Mouse (Mus musculus): ENCODE data around the gene Pitx2. TPM values are rescaled to one million over a fixed set of nuclear protein-coding genes. Genes with fewer than 3 reads are reported as not detected.

Pitx2 gene
- polyA plus RNA-seq, 1 experiment from 2014 or later, result 41.3 TPM

GRCm38 (mm10) chr3:129202871-129203740, 3.4 kb downstream of the Pitx2 start:
- Histone ChIP-seq H3K4me3 (peak overlapping the region; percentile 51), H3K9ac (no peak overlapping the region), H3K27me3 (replicated peaks) (peaks cover 84% of the 10 kb centered on the region), H3K9me3 (replicated peaks) (no peaks in the 10 kb centered on the region), H3K4me2 (peak overlapping the region; percentile 84), H3K27ac (ENCODE audit: poor library complexity, severe bottlenecking) (no peak overlapping the region), H3K4me1 (replicated peaks) (peaks cover 31% of the 10 kb centered on the region), H3K36me3 (no peaks in the 10 kb centered on the region)
- WGBS, result under 1% methylated on average over 36 of the region's 36 CpGs
- no peak for ATAC-seq (ENCODE audit: insufficient number of reproducible peaks, low FRiP score)

- Histone ChIP-seq H3K27ac (ENCODE audit: poor library complexity, severe bottlenecking) (no peak overlapping the region), H3K4me3 (peak overlapping the region; percentile 51), H3K27me3 (replicated peaks) (peaks cover 82% of the 10 kb centered on the region), H3K4me2 (peak overlapping the region; percentile 84), H3K4me1 (replicated peaks) (peaks cover 29% of the 10 kb centered on the region), H3K9me3 (replicated peaks) (no peaks in the 10 kb centered on the region), H3K9ac (0 out of 2 replicates have a peak overlapping the region, but pooled peaks have one; percentile 5), H3K36me3 (no peaks in the 10 kb centered on the region)
- under 1% methylated on average over 35 of the region's 35 CpGs for WGBS
- 0 out of 2 replicates have a peak, but pooled peaks have one; percentile 5 for ATAC-seq (ENCODE audit: insufficient number of reproducible peaks, low FRiP score)
Observed at GRCm38 (mm10) chr3:129203761-129204440, 4.2 kb downstream of the Pitx2 start.

DNA sequence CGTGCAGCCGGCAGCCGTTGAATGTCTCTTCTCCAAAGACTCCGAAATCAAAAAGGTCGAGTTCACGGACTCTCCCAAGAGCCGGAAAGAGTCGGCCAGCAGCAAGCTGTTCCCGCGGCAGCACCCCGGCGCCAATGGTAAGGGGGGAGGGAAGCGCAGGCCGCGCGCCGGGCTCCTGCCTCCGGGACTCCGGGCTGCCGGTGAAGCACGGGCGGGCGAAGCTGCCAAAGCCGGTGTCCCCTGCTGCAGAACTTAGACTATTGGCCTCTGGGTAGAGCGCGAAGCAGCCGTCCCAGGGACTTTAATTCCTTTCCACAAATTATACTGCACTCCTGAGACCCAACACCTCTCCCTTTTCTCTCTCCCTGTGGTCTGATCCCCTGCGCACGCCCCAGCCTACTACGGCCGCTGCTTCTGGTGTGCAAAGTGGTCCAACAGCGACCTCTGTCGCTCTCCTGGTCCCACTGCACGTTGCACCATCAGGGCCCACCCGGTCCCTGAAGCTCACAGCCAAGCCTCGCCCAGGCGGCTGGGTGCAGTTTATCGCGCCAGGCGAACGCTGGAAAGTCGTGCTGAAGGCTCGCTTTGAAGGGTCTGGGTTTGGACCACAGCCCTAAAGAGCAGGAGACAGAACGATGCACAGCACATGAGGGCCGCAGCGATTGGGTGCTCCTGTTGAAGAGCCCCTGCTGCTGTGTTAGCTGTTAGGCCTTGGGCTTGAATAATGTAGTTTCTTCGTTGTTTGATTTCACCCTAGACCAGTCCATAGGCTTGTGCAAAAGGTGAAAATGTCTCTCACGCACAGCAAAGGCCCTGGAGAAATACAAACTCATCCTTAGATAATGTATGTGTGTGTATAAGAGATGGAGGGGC, 5.0 kb downstream of the Pitx2 start:
- under 1% methylated on average over 47 of the region's 48 CpGs for WGBS
- Histone ChIP-seq H3K9ac (0 out of 2 replicates have a peak overlapping the region, but pooled peaks have one; percentile 5), H3K36me3 (no peaks in the 10 kb centered on the region), H3K27ac (ENCODE audit: poor library complexity, severe bottlenecking) (no peak overlapping the region), H3K9me3 (replicated peaks) (no peaks in the 10 kb centered on the region), H3K4me2 (peak overlapping the region; percentile 84), H3K27me3 (replicated peaks) (peaks cover 82% of the 10 kb centered on the region), H3K4me3 (peak overlapping the region; percentile 51), H3K4me1 (replicated peaks) (peaks cover 21% of the 10 kb centered on the region)
- peak; percentile 87 for ATAC-seq (ENCODE audit: insufficient number of reproducible peaks, low FRiP score)

- Histone ChIP-seq H3K4me2 (no peak overlapping the region), H3K9ac (no peak overlapping the region), H3K9me3 (replicated peaks) (no peaks in the 10 kb centered on the region), H3K27me3 (replicated peaks) (peaks cover 89% of the 10 kb centered on the region), H3K27ac (ENCODE audit: poor library complexity, severe bottlenecking) (no peak overlapping the region), H3K4me3 (no peak overlapping the region), H3K36me3 (no peaks in the 10 kb centered on the region), H3K4me1 (replicated peaks) (peaks cover 18% of the 10 kb centered on the region)
- WGBS, result 6% methylated on average over 18 of the region's 18 CpGs
- no peak for ATAC-seq (ENCODE audit: insufficient number of reproducible peaks, low FRiP score)
Observed at GRCm38 (mm10) chr3:129205481-129206175, 6.0 kb downstream of the Pitx2 start.

GRCm38 (mm10) chr3:129206776-129207175, 7.1 kb downstream of the Pitx2 start:
- WGBS, result 2% methylated on average over 13 of the region's 13 CpGs
- H3K27ac ChIP-seq (ENCODE audit: poor library complexity, severe bottlenecking), result no peak overlapping the region
- no peak overlapping the region for H3K9ac ChIP-seq
- no peak overlapping the region for H3K4me3 ChIP-seq
- H3K9me3 ChIP-seq (replicated peaks), result no peaks in the 10 kb centered on the region
- no peak for ATAC-seq (ENCODE audit: insufficient number of reproducible peaks, low FRiP score)
- H3K36me3 ChIP-seq, result no peaks in the 10 kb centered on the region
- peaks cover 91% of the 10 kb centered on the region for H3K27me3 ChIP-seq (replicated peaks)
- no peak overlapping the region for H3K4me2 ChIP-seq
- peaks cover 18% of the 10 kb centered on the region for H3K4me1 ChIP-seq (replicated peaks)

GRCm38 (mm10) chr3:129207231-129208030, 7.8 kb downstream of the Pitx2 start:
- H3K36me3 ChIP-seq, result no peaks in the 10 kb centered on the region
- H3K9me3 ChIP-seq (replicated peaks), result no peaks in the 10 kb centered on the region
- peaks cover 18% of the 10 kb centered on the region for H3K4me1 ChIP-seq (replicated peaks)
- H3K27me3 ChIP-seq (replicated peaks), result peaks cover 91% of the 10 kb centered on the region
- no peak overlapping the region for H3K27ac ChIP-seq (ENCODE audit: poor library complexity, severe bottlenecking)
- H3K9ac ChIP-seq, result no peak overlapping the region
- 3% methylated on average over 24 of the region's 24 CpGs for WGBS
- H3K4me2 ChIP-seq, result no peak overlapping the region
- no peak for ATAC-seq (ENCODE audit: insufficient number of reproducible peaks, low FRiP score)
- H3K4me3 ChIP-seq, result no peak overlapping the region

DNA sequence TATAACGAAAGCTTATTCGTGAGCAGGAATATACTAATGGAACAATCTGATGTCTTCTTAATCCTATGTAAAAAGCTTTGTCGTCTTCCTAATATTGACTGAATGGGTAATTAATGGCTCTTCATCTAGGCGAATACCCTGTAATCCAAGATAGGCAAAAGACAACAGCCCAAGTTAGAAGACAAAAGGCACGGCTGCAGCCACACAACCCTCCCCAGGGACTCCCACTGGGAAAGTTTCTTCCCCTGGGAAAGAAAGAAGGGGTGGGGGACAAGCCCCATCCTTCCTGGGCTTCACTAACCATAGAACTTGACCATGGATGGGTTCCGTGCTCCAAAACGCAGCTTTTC, 8.3 kb downstream of the Pitx2 start:
- H3K9ac ChIP-seq, result no peak overlapping the region

GRCm38 (mm10) chr3:129208421-129208820, 8.7 kb downstream of the Pitx2 start:
- Histone ChIP-seq H3K9me3 (replicated peaks) (no peaks in the 10 kb centered on the region), H3K27me3 (replicated peaks) (peaks cover 89% of the 10 kb centered on the region), H3K27ac (ENCODE audit: poor library complexity, severe bottlenecking) (no peak overlapping the region), H3K4me3 (no peak overlapping the region), H3K4me2 (no peak overlapping the region), H3K9ac (no peak overlapping the region), H3K36me3 (no peaks in the 10 kb centered on the region), H3K4me1 (replicated peaks) (peaks cover 10% of the 10 kb centered on the region; the same call in 1 of the 2 replicates)
- no peak for ATAC-seq (ENCODE audit: insufficient number of reproducible peaks, low FRiP score)
- 5% methylated on average over 10 of the region's 10 CpGs for WGBS

More for the DNA sequence above, 8.3 kb downstream of the Pitx2 start:
- peaks cover 89% of the 10 kb centered on the region for H3K27me3 ChIP-seq (replicated peaks)
- ATAC-seq (ENCODE audit: insufficient number of reproducible peaks, low FRiP score), result no peak
- no peaks in the 10 kb centered on the region for H3K36me3 ChIP-seq
- H3K4me2 ChIP-seq, result no peak overlapping the region
- peaks cover 12% of the 10 kb centered on the region for H3K4me1 ChIP-seq (replicated peaks)
- no peak overlapping the region for H3K4me3 ChIP-seq
- 2% methylated on average over 7 of the region's 7 CpGs for WGBS
- H3K9me3 ChIP-seq (replicated peaks), result no peaks in the 10 kb centered on the region
- no peak overlapping the region for H3K27ac ChIP-seq (ENCODE audit: poor library complexity, severe bottlenecking)

GRCm38 (mm10) chr3:129209266-129209665, 9.6 kb downstream of the Pitx2 start:
- Histone ChIP-seq H3K4me3 (no peak overlapping the region), H3K9me3 (replicated peaks) (no peaks in the 10 kb centered on the region), H3K36me3 (no peaks in the 10 kb centered on the region), H3K27ac (ENCODE audit: poor library complexity, severe bottlenecking) (no peak overlapping the region), H3K4me1 (replicated peaks) (peaks cover 4% of the 10 kb centered on the region; the same call in 1 of the 2 replicates), H3K9ac (no peak overlapping the region), H3K4me2 (no peak overlapping the region), H3K27me3 (replicated peaks) (peaks cover 84% of the 10 kb centered on the region)
- 6% methylated on average over 4 of the region's 4 CpGs for WGBS
- ATAC-seq (ENCODE audit: insufficient number of reproducible peaks, low FRiP score), result no peak

DNA sequence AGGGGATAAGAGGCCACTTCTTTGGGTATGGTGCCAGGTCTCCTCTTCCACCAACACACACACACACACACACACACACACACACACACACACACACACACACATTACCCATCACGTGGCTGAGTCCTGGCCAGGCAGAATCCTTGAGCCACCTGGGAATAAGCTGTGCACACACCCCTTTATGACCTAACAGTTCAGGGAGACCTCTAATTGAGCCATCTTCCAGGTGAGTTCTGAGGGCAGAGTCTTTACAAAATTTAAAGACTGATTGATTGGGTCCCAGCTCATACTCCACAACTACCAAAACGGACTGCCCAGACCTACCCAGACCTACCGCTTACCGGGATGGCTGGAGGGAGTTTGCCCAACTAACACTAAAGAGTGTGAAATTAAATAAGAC, 10.1 kb downstream of the Pitx2 start:
- no peak for ATAC-seq (ENCODE audit: insufficient number of reproducible peaks, low FRiP score)

More for the DNA sequence above, 10.1 kb downstream of the Pitx2 start:
- H3K9me3 ChIP-seq (replicated peaks), result no peaks in the 10 kb centered on the region
- whole genome bisulfite sequencing, result 7% methylated on average over 4 of the region's 4 CpGs
- no peak overlapping the region for H3K4me2 ChIP-seq
- peaks cover 6% of the 10 kb centered on the region for H3K4me1 ChIP-seq (replicated peaks)
- peaks cover 83% of the 10 kb centered on the region for H3K27me3 ChIP-seq (replicated peaks)
- H3K9ac ChIP-seq, result no peak overlapping the region
- no peak overlapping the region for H3K4me3 ChIP-seq
- H3K36me3 ChIP-seq, result no peaks in the 10 kb centered on the region
- H3K27ac ChIP-seq (ENCODE audit: poor library complexity, severe bottlenecking), result no peak overlapping the region

All from heart, embryonic 12.5 days (tissue).